Mouse (Mus musculus): ENCODE measurements around the gene Tas2r143. TPM values are rescaled to one million over a fixed set of nuclear protein-coding genes. Genes with fewer than 3 reads are reported as not detected.

Tas2r143 gene
- polyA plus RNA-seq, 1 experiment from 2014 or later = not detected

- Histone ChIP-seq H3K4me1 (replicated peaks; ENCODE audit: control insufficient read depth, insufficient read depth, low read length) (no peaks in the 10 kb centered on the region), H3K4me3 (ENCODE audit: low read depth, low read length) (no peak overlapping the region), H3K36me3 (ENCODE audit: control insufficient read depth, insufficient read depth, low read length) (0 out of 2 replicates have a peak, but pooled peaks cover 9% of the 10 kb centered on the region), H3K9me3 (ENCODE audit: control insufficient read depth, low read length) (no peaks in the 10 kb centered on the region), H3K4me2 (replicated peaks; ENCODE audit: low read depth, low read length) (no peak overlapping the region), H3K27ac (ENCODE audit: low read depth, low read length) (no peak overlapping the region), H3K9ac (ENCODE audit: low read depth, low read length) (no peak overlapping the region), H3K27me3 (ENCODE audit: control insufficient read depth, insufficient read depth, low read length) (no peaks in the 10 kb centered on the region)
- no peak for DNase-seq (ENCODE audit: low spot score)
- ATAC-seq (ENCODE audit: low FRiP score) = no peak
- WGBS = 96% methylated on average over 13 of the region's 13 CpGs
These were observed 44.0 kb upstream of the Tas2r143 start for GRCm38 (mm10) chr6:42355794-42356600.

GRCm38 (mm10) chr6:42356913-42357312, 43.1 kb upstream of the Tas2r143 start:
- no peaks in the 10 kb centered on the region for H3K4me1 ChIP-seq (replicated peaks; ENCODE audit: control insufficient read depth, insufficient read depth, low read length)
- H3K4me2 ChIP-seq (replicated peaks; ENCODE audit: low read depth, low read length) = no peak overlapping the region
- H3K9me3 ChIP-seq (ENCODE audit: control insufficient read depth, low read length) = no peaks in the 10 kb centered on the region
- H3K27ac ChIP-seq (ENCODE audit: low read depth, low read length) = no peak overlapping the region
- no peaks in the 10 kb centered on the region for H3K27me3 ChIP-seq (ENCODE audit: control insufficient read depth, insufficient read depth, low read length)
- no peak for ATAC-seq (ENCODE audit: low FRiP score)
- no peak overlapping the region for H3K9ac ChIP-seq (ENCODE audit: low read depth, low read length)
- H3K4me3 ChIP-seq (ENCODE audit: low read depth, low read length) = no peak overlapping the region
- WGBS = 94% methylated on average over 5 of the region's 5 CpGs
- DNase-seq (ENCODE audit: low spot score) = no peak
- 0 out of 2 replicates have a peak, but pooled peaks cover 9% of the 10 kb centered on the region for H3K36me3 ChIP-seq (ENCODE audit: control insufficient read depth, insufficient read depth, low read length)

GRCm38 (mm10) chr6:42357901-42358300, 42.1 kb upstream of the Tas2r143 start:
- no peaks in the 10 kb centered on the region for H3K9me3 ChIP-seq (ENCODE audit: control insufficient read depth, low read length)
- no peak overlapping the region for H3K9ac ChIP-seq (ENCODE audit: low read depth, low read length)
- ATAC-seq (ENCODE audit: low FRiP score) = no peak
- H3K27me3 ChIP-seq (ENCODE audit: control insufficient read depth, insufficient read depth, low read length) = no peaks in the 10 kb centered on the region
- H3K36me3 ChIP-seq (ENCODE audit: control insufficient read depth, insufficient read depth, low read length) = 0 out of 2 replicates have a peak, but pooled peaks cover 9% of the 10 kb centered on the region
- 43% methylated on average over 6 of the region's 6 CpGs for WGBS
- no peaks in the 10 kb centered on the region for H3K4me1 ChIP-seq (replicated peaks; ENCODE audit: control insufficient read depth, insufficient read depth, low read length)
- DNase-seq (ENCODE audit: low spot score) = no peak
- no peak overlapping the region for H3K4me2 ChIP-seq (replicated peaks; ENCODE audit: low read depth, low read length)
- H3K4me3 ChIP-seq (ENCODE audit: low read depth, low read length) = no peak overlapping the region
- no peak overlapping the region for H3K27ac ChIP-seq (ENCODE audit: low read depth, low read length)

GRCm38 (mm10) chr6:42358901-42359300, 41.1 kb upstream of the Tas2r143 start:
- Histone ChIP-seq H3K9me3 (ENCODE audit: control insufficient read depth, low read length) (no peaks in the 10 kb centered on the region), H3K4me3 (ENCODE audit: low read depth, low read length) (no peak overlapping the region), H3K36me3 (ENCODE audit: control insufficient read depth, insufficient read depth, low read length) (0 out of 2 replicates have a peak, but pooled peaks cover 7% of the 10 kb centered on the region), H3K27ac (ENCODE audit: low read depth, low read length) (0 out of 2 replicates have a peak overlapping the region, but pooled peaks have one; percentile 9), H3K4me1 (replicated peaks; ENCODE audit: control insufficient read depth, insufficient read depth, low read length) (no peaks in the 10 kb centered on the region), H3K4me2 (replicated peaks; ENCODE audit: low read depth, low read length) (no peak overlapping the region), H3K27me3 (ENCODE audit: control insufficient read depth, insufficient read depth, low read length) (no peaks in the 10 kb centered on the region), H3K9ac (ENCODE audit: low read depth, low read length) (no peak overlapping the region)
- ATAC-seq (ENCODE audit: low FRiP score) = no peak
- no peak for DNase-seq (ENCODE audit: low spot score)
- WGBS = 93% methylated on average over 12 of the region's 12 CpGs

GRCm38 (mm10) chr6:42359364-42360147, 40.5 kb upstream of the Tas2r143 start:
- Histone ChIP-seq H3K9ac (ENCODE audit: low read depth, low read length) (no peak overlapping the region), H3K27me3 (ENCODE audit: control insufficient read depth, insufficient read depth, low read length) (no peaks in the 10 kb centered on the region), H3K9me3 (ENCODE audit: control insufficient read depth, low read length) (no peaks in the 10 kb centered on the region), H3K27ac (ENCODE audit: low read depth, low read length) (no peak overlapping the region), H3K4me2 (replicated peaks; ENCODE audit: low read depth, low read length) (no peak overlapping the region), H3K4me1 (replicated peaks; ENCODE audit: control insufficient read depth, insufficient read depth, low read length) (no peaks in the 10 kb centered on the region), H3K36me3 (ENCODE audit: control insufficient read depth, insufficient read depth, low read length) (0 out of 2 replicates have a peak, but pooled peaks cover 7% of the 10 kb centered on the region), H3K4me3 (ENCODE audit: low read depth, low read length) (no peak overlapping the region)
- WGBS = 78% methylated on average over 9 of the region's 9 CpGs
- DNase-seq (ENCODE audit: low spot score) = no peak
- no peak for ATAC-seq (ENCODE audit: low FRiP score)

- H3K4me3 ChIP-seq (ENCODE audit: low read depth, low read length) = no peak overlapping the region
- H3K4me1 ChIP-seq (replicated peaks; ENCODE audit: control insufficient read depth, insufficient read depth, low read length) = no peaks in the 10 kb centered on the region
- DNase-seq (ENCODE audit: low spot score) (no peak), ATAC-seq (ENCODE audit: low FRiP score) (no peak)
- H3K9ac ChIP-seq (ENCODE audit: low read depth, low read length) = no peak overlapping the region
- no peak overlapping the region for H3K27ac ChIP-seq (ENCODE audit: low read depth, low read length)
- no peaks in the 10 kb centered on the region for H3K27me3 ChIP-seq (ENCODE audit: control insufficient read depth, insufficient read depth, low read length)
- 0 out of 2 replicates have a peak, but pooled peaks cover 7% of the 10 kb centered on the region for H3K36me3 ChIP-seq (ENCODE audit: control insufficient read depth, insufficient read depth, low read length)
- WGBS = 80% methylated on average over 6 of the region's 6 CpGs
- no peak overlapping the region for H3K4me2 ChIP-seq (replicated peaks; ENCODE audit: low read depth, low read length)
- no peaks in the 10 kb centered on the region for H3K9me3 ChIP-seq (ENCODE audit: control insufficient read depth, low read length)
These were observed 39.7 kb upstream of the Tas2r143 start for GRCm38 (mm10) chr6:42360231-42360840.

- no peak overlapping the region for H3K27ac ChIP-seq (ENCODE audit: low read depth, low read length)
- WGBS = 93% methylated on average over 13 of the region's 13 CpGs
- no peak overlapping the region for H3K4me2 ChIP-seq (replicated peaks; ENCODE audit: low read depth, low read length)
- DNase-seq (ENCODE audit: low spot score) (no peak), ATAC-seq (ENCODE audit: low FRiP score) (no peak)
- no peaks in the 10 kb centered on the region for H3K9me3 ChIP-seq (ENCODE audit: control insufficient read depth, low read length)
- no peaks in the 10 kb centered on the region for H3K27me3 ChIP-seq (ENCODE audit: control insufficient read depth, insufficient read depth, low read length)
- H3K4me1 ChIP-seq (replicated peaks; ENCODE audit: control insufficient read depth, insufficient read depth, low read length) = no peaks in the 10 kb centered on the region
- H3K4me3 ChIP-seq (ENCODE audit: low read depth, low read length) = no peak overlapping the region
- no peak overlapping the region for H3K9ac ChIP-seq (ENCODE audit: low read depth, low read length)
- H3K36me3 ChIP-seq (ENCODE audit: control insufficient read depth, insufficient read depth, low read length) = 0 out of 2 replicates have a peak, but pooled peaks cover 7% of the 10 kb centered on the region
These were observed 38.8 kb upstream of the Tas2r143 start for GRCm38 (mm10) chr6:42361041-42361895.

- Histone ChIP-seq H3K27me3 (ENCODE audit: control insufficient read depth, insufficient read depth, low read length) (no peaks in the 10 kb centered on the region), H3K4me2 (replicated peaks; ENCODE audit: low read depth, low read length) (no peak overlapping the region), H3K9me3 (ENCODE audit: control insufficient read depth, low read length) (no peaks in the 10 kb centered on the region), H3K9ac (ENCODE audit: low read depth, low read length) (no peak overlapping the region), H3K4me3 (ENCODE audit: low read depth, low read length) (no peak overlapping the region), H3K36me3 (ENCODE audit: control insufficient read depth, insufficient read depth, low read length) (0 out of 2 replicates have a peak, but pooled peaks cover 7% of the 10 kb centered on the region), H3K27ac (ENCODE audit: low read depth, low read length) (no peak overlapping the region), H3K4me1 (replicated peaks; ENCODE audit: control insufficient read depth, insufficient read depth, low read length) (no peaks in the 10 kb centered on the region)
- WGBS = 58% methylated on average over 1 of the region's 1 CpGs
- no peak for DNase-seq (ENCODE audit: low spot score)
- no peak for ATAC-seq (ENCODE audit: low FRiP score)
These were observed 38.0 kb upstream of the Tas2r143 start for GRCm38 (mm10) chr6:42362074-42362473.
